Mouse (Mus musculus) neutrophil, adult 5-6 weeks (primary cell): ENCODE results near the gene Mrpl22. TPM values are rescaled to one million over a fixed set of nuclear protein-coding genes. Genes with fewer than 3 reads are reported as not detected.
"Not testable (repeated sequence)": the region's sequence is repeated elsewhere in the genome, so short reads cannot be mapped to it uniquely, and the experiment has no call there.

Experiments used
- ATAC-seq: fragments of 151-379, 151-347 bp; 2 replicates; pipeline ENCODE4 v1.8.0; 2017; ENCODE audit warnings: mild to moderate bottlenecking, moderate TSS enrichment; ENCODE audit not compliant: insufficient number of reproducible peaks, poor library complexity, low FRiP score, severe bottlenecking; ENCODE audit errors: extremely low read depth
- total RNA-seq: library from RNA; stranded (forward); fragments of 200-1000 nt; gene quantifications from 2 replicates; pipeline ENCODE4 v1.2.3, GENCODE M21; 2017

Gene Mrpl22
- total RNA-seq, 1 experiment from 2014 or later = 14.1 TPM

GRCm38 (mm10) chr11:58215814-58216213 lies 44.4 kb downstream of the Mrpl22 start:
- ATAC-seq = no peak

DNA sequence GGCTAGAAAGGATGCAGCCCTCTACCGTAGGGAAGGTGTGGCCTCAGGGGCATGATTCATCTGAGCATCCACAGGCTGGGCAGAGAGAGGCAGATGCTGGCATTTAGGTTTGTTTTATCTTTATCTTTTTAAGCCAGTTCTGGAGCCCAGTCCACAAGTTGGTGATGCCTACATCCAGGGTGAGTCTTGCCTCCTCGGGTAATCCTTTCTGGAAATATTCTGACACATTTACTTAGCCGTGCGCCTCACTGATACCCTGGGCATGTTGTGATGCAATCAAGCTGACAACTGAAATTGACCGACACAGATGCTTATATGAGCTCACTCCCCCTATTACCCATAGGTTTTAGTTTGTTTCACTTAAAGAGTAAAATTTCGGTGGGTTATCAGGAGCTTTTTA lies 45.4 kb downstream of the Mrpl22 start:
- ATAC-seq = no peak

- ATAC-seq = no peak
Measured at GRCm38 (mm10) chr11:58223751-58224150, 52.3 kb downstream of the Mrpl22 start.

- ATAC-seq = peak; percentile 61
Measured at GRCm38 (mm10) chr11:58224313-58224712, 52.9 kb downstream of the Mrpl22 start.

DNA sequence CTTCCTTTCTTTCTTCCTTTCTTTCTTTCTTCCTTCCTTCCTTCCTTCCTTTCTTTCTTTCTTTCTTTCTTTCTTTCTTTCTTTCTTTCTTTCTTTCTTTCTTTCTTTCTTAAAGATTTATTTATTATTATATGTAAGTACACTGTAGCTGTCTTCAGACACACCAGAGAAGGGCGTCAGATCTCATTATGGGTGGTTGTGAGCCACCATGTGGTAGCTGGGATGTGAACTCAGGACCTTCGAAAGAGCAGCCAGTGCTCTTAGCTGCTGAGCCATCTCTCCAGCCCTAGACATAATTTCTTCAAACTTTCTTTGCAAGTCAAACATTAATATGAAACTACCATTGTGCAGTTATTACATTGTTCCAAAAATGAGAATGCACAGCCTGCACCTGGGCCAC lies 53.4 kb downstream of the Mrpl22 start:
- not testable (repeated sequence) for ATAC-seq

- ATAC-seq = peak; percentile 86
Measured at GRCm38 (mm10) chr11:58225655-58226054, 54.2 kb downstream of the Mrpl22 start.

DNA sequence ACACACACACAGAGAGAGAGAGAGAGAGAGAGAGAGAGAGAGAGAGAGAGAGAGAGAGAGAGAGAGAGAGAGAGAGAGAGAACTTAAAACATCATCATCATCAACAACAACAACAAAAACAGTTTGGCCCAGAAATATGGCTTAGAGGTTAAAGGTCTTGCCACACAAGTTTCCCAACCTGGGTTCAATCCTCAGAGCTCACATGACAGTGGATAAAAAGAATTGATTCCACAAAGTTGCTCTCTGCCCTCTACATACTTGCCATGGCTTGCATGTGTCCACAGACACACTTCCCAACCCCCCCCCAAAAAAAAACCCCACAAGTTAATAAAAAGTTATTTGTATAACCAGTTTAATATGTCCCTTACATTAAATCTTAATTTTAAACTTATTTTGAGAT lies 55.0 kb downstream of the Mrpl22 start:
- ATAC-seq = no peak

- not testable (repeated sequence) for ATAC-seq
Measured at GRCm38 (mm10) chr11:58228021-58228420, 56.6 kb downstream of the Mrpl22 start.

Other genes starting within 250 kb of the Mrpl22 start
- 37.7 and 42.5 TPM in 2 replicates for gene Larp1, start 162.6 kb upstream of the Mrpl22 start, total RNA-seq
- not detected in 2 replicates for gene Gm12248, start 78.5 kb upstream of the Mrpl22 start, total RNA-seq
- 63.9 and 75.6 TPM in 2 replicates for gene Cnot8, start 67.5 kb upstream of the Mrpl22 start, total RNA-seq
- gene Gemin5, start 3.1 kb upstream of the Mrpl22 start, total RNA-seq = 10.5 and 10.9 TPM in 2 replicates
- 43.5 and 46.2 TPM in 2 replicates for gene Igtp, start 27.9 kb downstream of the Mrpl22 start, total RNA-seq
- gene Irgm2, start 28.0 kb downstream of the Mrpl22 start, total RNA-seq = 53.7 and 66.7 TPM in 2 replicates
- 0.98 TPM in 1 of 2 replicates, not detected in the other for gene 4930438A08Rik, start 103.1 kb downstream of the Mrpl22 start, total RNA-seq
- 18.3 and 21.7 TPM in 2 replicates for gene Zfp692, start 135.4 kb downstream of the Mrpl22 start, total RNA-seq
- 27.3 and 36.1 TPM in 2 replicates for gene Zfp672, start 158.7 kb downstream of the Mrpl22 start, total RNA-seq
- gene Sh3bp5l, start 159.1 kb downstream of the Mrpl22 start, total RNA-seq = 20.5 and 34.0 TPM in 2 replicates
- gene Lypd8, start 207.4 kb downstream of the Mrpl22 start, total RNA-seq = not detected in 2 replicates
- gene 1810065E05Rik, start 249.4 kb downstream of the Mrpl22 start, total RNA-seq = not detected in 2 replicates